Mouse (Mus musculus): ENCODE data around the gene Lrrc74a. TPM values are rescaled to one million over a fixed set of nuclear protein-coding genes. Genes with fewer than 3 reads are reported as not detected.
A peak's percentile ranks its signal among the peaks of the same experiment; 100 is the strongest.

Gene Lrrc74a
- total RNA-seq (2021): not detected
- long read RNA-seq, experiment 1: 0 reads
- long read RNA-seq, experiment 2: 0 reads

GRCm38 (mm10) chr12:86734319-86734810 lies at the start of gene Lrrc74a:
Gene Lrrc74a, plus strand, starts transcription at chr12:86734369.
- no peak for DNase-seq (ENCODE audit: low spot score in 2 of 2)

GRCm38 (mm10) chr12:86685275-86685674 lies 48.9 kb upstream of the Lrrc74a start:
- DNase-seq (ENCODE audit: low spot score in 2 of 2): no peak

DNA sequence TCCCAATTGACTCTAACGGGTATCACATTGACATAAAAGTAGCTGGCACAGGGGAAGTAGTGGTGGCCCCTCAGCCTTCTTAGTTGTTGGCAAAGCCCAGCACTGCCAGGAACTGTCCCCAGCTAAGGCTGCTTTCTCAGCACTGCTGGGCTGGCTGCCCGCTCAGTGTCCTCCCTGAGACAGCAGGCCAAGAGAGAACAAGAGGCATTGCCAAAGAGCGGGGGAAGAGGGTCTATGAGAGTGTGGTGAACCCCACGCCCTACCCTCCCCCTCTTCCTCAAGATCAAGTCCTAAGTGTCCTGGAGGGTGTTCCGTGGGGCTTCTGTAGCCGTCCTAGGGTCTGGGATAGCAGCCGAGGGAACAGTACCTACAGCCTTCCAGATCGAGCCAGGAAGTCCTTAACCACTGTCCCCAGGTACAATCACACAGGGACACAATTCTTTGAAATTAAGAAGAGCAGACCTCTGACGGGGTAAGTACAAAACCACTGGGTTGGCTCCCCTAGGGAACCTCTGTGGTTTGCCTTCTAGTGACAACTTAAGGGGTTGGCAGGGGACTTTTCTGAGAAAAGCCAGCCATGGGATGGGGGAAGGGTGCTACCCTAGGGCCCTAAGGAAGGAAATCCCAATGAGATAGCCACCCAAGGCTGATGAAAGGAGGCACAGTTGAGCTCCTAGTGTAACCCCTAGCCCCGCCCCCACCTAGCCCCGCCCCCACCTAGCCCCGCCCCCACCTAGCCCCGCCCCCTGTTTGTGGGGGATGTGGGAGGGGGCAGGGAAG lies 47.4 kb upstream of the Lrrc74a start:
- DNase-seq (ENCODE audit: low spot score in 2 of 2): no peak

GRCm38 (mm10) chr12:86687445-86687955 lies 46.7 kb upstream of the Lrrc74a start:
- DNase-seq (ENCODE audit: low spot score in 2 of 2): no peak

DNA sequence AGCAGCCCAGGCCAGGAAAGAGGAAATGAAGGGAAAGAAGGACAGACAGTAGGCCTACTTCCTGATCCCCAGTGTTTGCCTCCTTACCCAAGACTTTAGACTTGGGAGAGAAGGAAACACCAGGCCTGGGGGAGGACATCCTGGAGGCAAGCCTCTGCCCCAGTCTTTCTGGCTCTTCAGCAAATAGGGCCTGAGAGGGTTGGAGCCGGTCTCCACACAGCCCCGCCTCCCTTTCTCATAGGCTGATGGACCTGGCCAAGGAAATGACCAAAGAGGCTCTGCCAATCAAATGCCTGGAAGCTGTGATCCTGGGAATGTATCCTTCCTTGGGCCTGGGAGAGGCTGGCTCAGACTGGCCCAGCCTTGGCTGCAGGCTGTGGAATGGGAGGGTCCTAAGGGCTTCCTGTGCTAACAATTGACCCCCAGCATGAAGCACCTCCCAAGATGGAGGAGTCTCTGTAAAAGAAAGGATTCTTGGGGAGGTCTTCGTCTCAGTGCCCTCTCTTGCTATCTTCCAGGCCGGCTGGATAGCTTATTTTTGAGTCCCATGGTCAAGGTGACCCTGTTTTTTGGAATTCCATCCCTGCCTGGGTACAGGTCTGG lies 46.1 kb upstream of the Lrrc74a start:
- no peak for DNase-seq (ENCODE audit: low spot score in 2 of 2)

- no peak for DNase-seq (ENCODE audit: low spot score in 2 of 2)
Observed at GRCm38 (mm10) chr12:86688917-86689316, 45.3 kb upstream of the Lrrc74a start.

DNA sequence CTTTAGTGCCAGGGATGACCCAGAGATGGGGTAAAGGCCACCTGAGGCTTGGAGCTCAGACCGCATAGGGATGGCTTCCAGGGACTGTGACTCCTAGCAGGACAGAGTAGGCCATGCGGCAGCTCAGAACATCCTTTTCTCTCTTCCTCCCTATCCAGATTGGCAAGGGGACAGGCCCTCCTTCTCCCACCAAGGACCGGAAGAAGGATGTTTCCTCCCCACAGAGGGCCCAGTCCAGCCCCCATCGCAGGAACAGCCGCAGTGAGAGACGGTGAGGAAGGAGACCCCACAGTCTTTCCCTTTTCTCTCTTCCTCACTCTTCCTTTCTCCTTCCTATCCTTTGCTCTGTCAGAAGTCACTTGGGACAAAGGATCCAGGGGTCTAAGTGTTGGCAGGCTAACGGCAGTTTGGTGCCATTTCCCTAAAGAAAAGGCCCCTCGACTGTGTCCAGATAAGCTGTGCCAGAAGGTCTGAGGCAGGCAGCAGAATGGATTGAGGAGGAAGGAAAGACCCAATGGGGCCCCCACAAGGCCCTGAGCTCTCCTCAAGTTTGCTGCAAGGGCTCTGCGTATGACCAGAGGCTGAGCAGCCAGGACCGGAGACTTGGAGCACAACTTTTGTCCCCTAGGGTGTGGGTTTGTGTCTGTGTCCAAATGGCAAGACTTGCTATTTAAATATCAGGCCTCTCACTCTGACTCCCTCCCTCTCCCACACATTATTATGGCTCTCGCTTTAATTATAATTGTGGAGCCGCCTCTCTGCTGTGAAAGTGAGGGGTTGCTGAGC lies 43.3 kb upstream of the Lrrc74a start:
- no peak for DNase-seq (ENCODE audit: low spot score in 2 of 2)

GRCm38 (mm10) chr12:86692471-86693356 lies 41.5 kb upstream of the Lrrc74a start:
- no peak for DNase-seq (ENCODE audit: low spot score in 2 of 2)

- no peak for DNase-seq (ENCODE audit: low spot score in 2 of 2)
Observed at GRCm38 (mm10) chr12:86693389-86693788, 40.8 kb upstream of the Lrrc74a start.

DNA sequence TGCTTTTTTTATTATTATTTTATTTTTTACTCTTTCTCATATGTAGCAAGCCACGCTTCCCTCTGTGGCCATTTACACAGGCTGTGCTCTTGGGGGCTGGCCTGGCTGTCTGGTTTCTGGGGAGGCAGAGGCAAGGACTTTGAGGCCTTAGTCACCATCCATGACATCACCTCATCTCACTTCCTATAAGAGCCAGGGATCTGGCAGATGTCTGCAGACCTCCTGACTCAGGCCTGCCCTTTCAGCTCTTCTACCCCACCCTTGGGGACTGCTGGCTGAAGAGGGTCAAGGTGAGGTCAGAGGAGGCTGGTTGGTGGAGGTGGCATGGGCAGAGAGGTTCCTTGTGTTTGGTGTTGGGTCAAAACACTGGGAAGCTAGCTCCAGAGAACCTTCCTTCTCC lies 39.7 kb upstream of the Lrrc74a start:
- DNase-seq (ENCODE audit: low spot score in 2 of 2): no peak

- no peak for DNase-seq (ENCODE audit: low spot score in 2 of 2)
Observed at GRCm38 (mm10) chr12:86697996-86698395, 36.2 kb upstream of the Lrrc74a start.

DNA sequence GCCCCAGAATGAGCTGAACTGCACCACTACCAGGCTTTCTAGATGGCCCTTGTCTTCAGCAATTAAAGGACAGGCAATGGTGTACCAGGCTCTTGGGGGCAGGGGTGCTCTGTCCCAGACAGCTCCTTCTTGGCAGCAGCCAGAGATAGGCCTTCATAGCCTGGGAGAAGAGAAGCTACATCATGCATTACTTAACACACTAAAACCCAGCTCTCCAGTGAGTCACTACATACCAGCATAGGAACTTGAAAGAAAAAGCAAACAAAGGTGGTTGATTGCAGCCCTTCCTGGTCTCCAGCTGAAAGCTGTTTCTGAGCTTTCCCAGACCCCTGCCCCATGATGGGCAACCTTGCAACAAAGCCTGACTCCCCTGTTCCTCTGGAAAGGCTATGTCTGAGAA lies 35.6 kb upstream of the Lrrc74a start:
- DNase-seq (ENCODE audit: low spot score in 2 of 2): no peak

DNA sequence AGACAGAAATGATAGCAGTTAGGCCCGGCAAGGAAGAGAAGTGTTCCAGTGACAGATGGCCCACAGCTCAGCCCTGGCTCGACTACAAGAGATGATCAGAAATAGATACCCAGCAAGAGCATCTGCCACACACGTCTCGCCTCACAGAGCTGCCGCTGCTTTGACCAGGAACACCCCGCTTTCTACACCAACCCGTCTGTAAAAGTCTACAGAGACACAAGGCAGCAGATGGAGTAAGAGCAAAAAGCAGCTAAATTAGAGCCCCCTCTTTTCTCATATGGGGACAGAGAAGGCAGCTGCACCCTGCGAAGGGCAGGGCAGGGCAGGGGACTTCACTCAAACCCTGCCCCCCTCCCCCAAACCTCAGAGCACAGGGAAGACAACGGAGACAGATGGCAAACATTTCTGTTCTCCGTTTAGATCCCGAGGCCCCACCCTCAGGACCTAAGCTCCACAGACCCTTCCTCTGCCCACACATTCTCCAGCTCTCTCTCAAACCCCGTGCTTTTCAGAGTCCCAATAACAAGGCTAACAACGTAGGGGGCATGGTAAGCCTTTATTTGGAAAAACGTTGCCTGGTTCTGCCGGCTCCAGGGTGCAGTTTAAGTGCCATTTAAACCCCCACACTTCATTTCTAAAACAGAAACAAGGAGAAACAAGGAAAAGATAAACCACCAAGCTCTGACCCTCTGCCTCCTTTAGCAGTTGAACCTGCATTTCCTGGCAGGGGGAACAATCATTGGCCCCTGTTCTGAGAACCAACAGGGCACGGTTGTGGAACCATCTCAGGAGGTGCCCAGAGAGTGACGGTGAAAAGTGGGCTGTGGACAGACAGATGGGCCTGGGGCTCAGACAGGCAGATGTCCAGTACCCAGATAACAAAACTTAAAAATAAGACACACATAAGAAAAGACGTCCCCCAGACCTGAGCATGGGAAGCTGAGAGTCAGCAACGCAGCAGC lies 33.9 kb upstream of the Lrrc74a start:
- DNase-seq (ENCODE audit: low spot score in 2 of 2): peak in 1 of 2 experiments; percentile 91

DNA sequence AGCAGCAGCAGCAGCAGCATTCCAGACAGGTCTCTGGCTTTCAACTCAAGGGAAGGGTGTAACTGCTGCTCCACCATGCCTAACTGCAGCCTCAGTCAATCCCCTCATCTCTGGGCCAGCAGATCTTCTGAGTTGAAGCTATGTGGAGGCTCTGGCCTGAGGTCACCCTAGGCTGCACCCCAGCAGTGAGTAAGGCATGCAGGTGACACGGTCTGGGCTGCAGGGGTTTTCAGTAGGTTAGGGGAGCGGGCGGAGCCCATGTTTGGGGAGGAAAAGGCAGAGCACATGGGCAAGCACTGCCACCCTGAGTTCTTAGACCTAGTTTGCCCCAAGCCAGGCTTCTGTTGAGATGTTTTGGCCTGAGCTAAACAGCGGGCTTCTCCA lies 33.2 kb upstream of the Lrrc74a start:
- no peak for DNase-seq (ENCODE audit: low spot score in 2 of 2)

DNA sequence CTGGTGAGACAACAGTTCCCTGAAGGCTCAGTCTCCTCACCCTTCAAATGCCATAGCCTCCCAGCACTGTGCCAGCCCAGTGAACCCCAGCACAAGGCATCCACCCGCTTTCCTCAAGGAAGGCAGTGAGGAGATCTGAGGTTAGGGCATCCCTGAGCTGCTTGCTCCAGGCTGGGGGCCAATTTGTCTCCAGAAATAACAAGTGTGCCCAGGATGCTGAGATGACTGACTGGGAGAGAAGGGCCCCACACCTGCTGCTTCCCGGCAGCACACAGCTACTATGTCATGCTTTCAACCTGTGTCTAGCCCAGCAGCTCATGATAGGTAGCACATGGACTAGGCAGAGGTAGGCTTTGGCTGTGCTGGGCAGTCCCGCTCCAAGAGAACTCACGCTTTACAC lies 32.7 kb upstream of the Lrrc74a start:
- no peak for DNase-seq (ENCODE audit: low spot score in 2 of 2)

- DNase-seq (ENCODE audit: low spot score in 2 of 2): no peak
Observed at GRCm38 (mm10) chr12:86702690-86703089, 31.5 kb upstream of the Lrrc74a start.

GRCm38 (mm10) chr12:86705843-86706242 lies 28.3 kb upstream of the Lrrc74a start:
- no peak for DNase-seq (ENCODE audit: low spot score in 2 of 2)

DNA sequence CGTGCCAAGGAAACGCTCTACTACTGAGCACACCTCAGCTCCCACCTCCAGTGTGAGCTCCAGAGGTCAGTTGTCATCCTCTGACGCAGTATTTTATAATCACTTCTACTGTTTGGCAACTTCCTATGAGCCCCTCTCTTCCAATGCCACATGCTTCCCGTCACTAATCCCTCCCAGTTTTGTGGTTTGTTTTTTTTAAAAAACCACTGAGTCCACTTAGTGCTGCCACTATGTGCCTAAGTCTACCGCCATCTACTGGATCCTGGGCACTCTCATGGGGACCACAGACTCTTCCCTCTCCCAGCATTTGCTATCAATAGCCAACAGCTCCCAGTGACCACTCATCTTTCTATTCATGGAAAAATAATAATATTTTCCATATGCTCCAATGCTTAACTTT lies 20.1 kb upstream of the Lrrc74a start:
- DNase-seq (ENCODE audit: low spot score in 2 of 2): no peak

DNA sequence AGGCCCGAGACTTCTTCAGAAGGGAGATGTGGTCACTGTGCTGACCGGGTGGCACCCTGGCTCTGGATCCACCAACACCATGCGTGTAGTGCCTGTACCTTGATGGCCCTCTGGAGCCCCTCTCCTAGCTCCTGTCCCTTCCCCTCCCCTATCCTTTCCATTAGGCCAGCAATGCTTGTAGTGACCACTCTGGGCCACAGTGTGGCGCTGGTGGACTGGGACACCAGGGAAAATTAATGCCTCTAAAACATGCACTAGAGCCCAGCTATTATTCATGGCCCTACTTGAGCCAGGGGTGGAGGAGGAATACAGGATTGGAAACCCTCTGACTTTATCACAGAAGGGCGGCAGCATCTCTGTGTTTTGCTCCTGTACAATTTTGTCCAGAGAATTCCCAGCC lies 18.8 kb upstream of the Lrrc74a start:
- DNase-seq (ENCODE audit: low spot score in 2 of 2): peak; percentile 78 to 79

All from layer of hippocampus, postnatal 14 days (tissue).